Comparison of ENCODE assay signal across 23 mouse cellular contexts in genomic region chr16:70644695-70645279, GRCm38 (mm10).
DNase-seq lines count a peak whose midpoint lies in the region; ATAC-seq lines count a peak whose summit lies in the region.
"Had no signal": no experiment of that assay in that cellular context is flagged by ENCODE, and none has a peak within 500 bp of the region (broad histone marks: within the 10 kb centered on the region; RNA-seq: fewer than 3 reads in every experiment).

No protein-coding gene starts in this region.

- no peaks in the 10 kb centered on the region for H3K27me3 ChIP-seq in hindbrain, embryonic 14.5 days (ENCODE audit: control insufficient read depth, insufficient read depth, low read length)
- H3K27me3 ChIP-seq in hindbrain, embryonic 11.5 days (ENCODE audit: control insufficient read depth, insufficient read depth, low read length), result no peaks in the 10 kb centered on the region
- H3K27me3 ChIP-seq in neural tube, embryonic 14.5 days (ENCODE audit: control insufficient read depth, insufficient read depth, low read length), result no peaks in the 10 kb centered on the region
- no peaks in the 10 kb centered on the region for H3K27me3 ChIP-seq in midbrain, embryonic 15.5 days (replicated peaks)
- H3K27me3 ChIP-seq: embryonic facial prominence, embryonic 12.5 days; neural tube, embryonic 13.5 days had no signal

- DNase-seq in hindbrain, embryonic 14.5 days (ENCODE audit: low spot score), result no peak
- DNase-seq in hindbrain, embryonic 11.5 days (ENCODE audit: low spot score), result no peak
- no peak for DNase-seq in neural tube, embryonic 10.5 days (ENCODE audit: extremely low spot score, low spot score)
- no peak for DNase-seq in thymus, postnatal 36 days
- DNase-seq in left cerebral cortex, adult 8-10 months (ENCODE audit: low spot score in 2 of 2), result no peak
- DNase-seq: adrenal gland, postnatal 14 days; cerebellum, adult 2 months; cerebellum, postnatal 36 days; heart, postnatal 10 days; kidney, adult 18-20 months; kidney, postnatal 10 days; lung, adult 18-20 months; lung, postnatal 14 days; right cerebral cortex, postnatal 14 days; spleen, adult 18-20 months had no signal

- no peaks in the 10 kb centered on the region for H3K36me3 ChIP-seq in hindbrain, embryonic 14.5 days (replicated peaks; ENCODE audit: control insufficient read depth, insufficient read depth)
- H3K36me3 ChIP-seq in hindbrain, embryonic 11.5 days (ENCODE audit: control insufficient read depth, insufficient read depth, low read length), result no peaks in the 10 kb centered on the region
- H3K36me3 ChIP-seq in neural tube, embryonic 14.5 days (ENCODE audit: control insufficient read depth, insufficient read depth, low read length), result no peaks in the 10 kb centered on the region
- no peaks in the 10 kb centered on the region for H3K36me3 ChIP-seq in midbrain, embryonic 15.5 days (replicated peaks)
- H3K36me3 ChIP-seq: embryonic facial prominence, embryonic 12.5 days; neural tube, embryonic 13.5 days had no signal

- no peak for ATAC-seq in hindbrain, embryonic 14.5 days (ENCODE audit: low FRiP score)
- ATAC-seq in hindbrain, embryonic 11.5 days (ENCODE audit: low FRiP score), result no peak
- ATAC-seq in neural tube, embryonic 14.5 days (ENCODE audit: low read depth), result peak; percentile 31; the same call in 1 of the 2 replicates
- peak; percentile 50; the same call in 1 of the 2 replicates for ATAC-seq in midbrain, embryonic 15.5 days (replicated peaks)
- ATAC-seq: Patski had no signal

- no peaks in the 10 kb centered on the region for H3K4me1 ChIP-seq in hindbrain, embryonic 14.5 days (replicated peaks; ENCODE audit: control insufficient read depth, insufficient read depth, low read length)
- no peaks in the 10 kb centered on the region for H3K4me1 ChIP-seq in hindbrain, embryonic 11.5 days (replicated peaks; ENCODE audit: control insufficient read depth, insufficient read depth, low read length)
- no peaks in the 10 kb centered on the region for H3K4me1 ChIP-seq in neural tube, embryonic 14.5 days (ENCODE audit: control insufficient read depth, insufficient read depth, low read length)
- H3K4me1 ChIP-seq in midbrain, embryonic 15.5 days, result peaks cover 12% of the 10 kb centered on the region; the same call in 1 of the 2 replicates
- H3K4me1 ChIP-seq: embryonic facial prominence, embryonic 12.5 days; neural tube, embryonic 13.5 days had no signal

- no peak overlapping the region for H3K4me3 ChIP-seq in hindbrain, embryonic 14.5 days (replicated peaks; ENCODE audit: low read length)
- H3K4me3 ChIP-seq in hindbrain, embryonic 11.5 days (ENCODE audit: low read depth, low read length), result no peak overlapping the region
- H3K4me3 ChIP-seq in neural tube, embryonic 14.5 days (ENCODE audit: low read depth, low read length), result no peak overlapping the region
- H3K4me3 ChIP-seq in midbrain, embryonic 15.5 days, result no peak overlapping the region
- H3K4me3 ChIP-seq: embryonic facial prominence, embryonic 12.5 days; erythroblast, embryonic 14.5 days; neural tube, embryonic 13.5 days had no signal

- peak overlapping the region; percentile 21; the same call in 1 of the 2 replicates for H3K4me2 ChIP-seq in hindbrain, embryonic 14.5 days (replicated peaks)
- H3K4me2 ChIP-seq in hindbrain, embryonic 11.5 days (replicated peaks; ENCODE audit: low read depth, low read length), result no peak overlapping the region
- no peak overlapping the region for H3K4me2 ChIP-seq in neural tube, embryonic 14.5 days (ENCODE audit: low read depth, low read length)
- no peak overlapping the region for H3K4me2 ChIP-seq in midbrain, embryonic 15.5 days
- H3K4me2 ChIP-seq: embryonic facial prominence, embryonic 12.5 days; heart, embryonic 11.5 days; liver, embryonic 11.5 days; neural tube, embryonic 13.5 days had no signal

- WGBS in hindbrain, embryonic 14.5 days, result 54% methylated on average over 8 of the region's 8 CpGs
- WGBS in hindbrain, embryonic 11.5 days, result 70% methylated on average over 8 of the region's 8 CpGs
- 41% methylated on average over 8 of the region's 8 CpGs for WGBS in neural tube, embryonic 14.5 days
- 43% methylated on average over 8 of the region's 8 CpGs for WGBS in midbrain, embryonic 15.5 days

- H3K27ac ChIP-seq in hindbrain, embryonic 14.5 days, result 0 out of 2 replicates have a peak overlapping the region, but pooled peaks have one; percentile 20
- no peak overlapping the region for H3K27ac ChIP-seq in hindbrain, embryonic 11.5 days (ENCODE audit: low read depth, low read length)
- no peak overlapping the region for H3K27ac ChIP-seq in neural tube, embryonic 14.5 days (ENCODE audit: low read depth, low read length)
- H3K27ac ChIP-seq in midbrain, embryonic 15.5 days, result peak overlapping the region; percentile 63; the same call in 1 of the 2 replicates
- H3K27ac ChIP-seq: embryonic facial prominence, embryonic 12.5 days; neural tube, embryonic 13.5 days had no signal

- H3K9me3 ChIP-seq in hindbrain, embryonic 14.5 days (ENCODE audit: control insufficient read depth, low read length), result no peaks in the 10 kb centered on the region
- H3K9me3 ChIP-seq in hindbrain, embryonic 11.5 days (ENCODE audit: control insufficient read depth, low read length), result no peaks in the 10 kb centered on the region
- no peaks in the 10 kb centered on the region for H3K9me3 ChIP-seq in neural tube, embryonic 14.5 days (ENCODE audit: control insufficient read depth, low read length)
- H3K9me3 ChIP-seq in midbrain, embryonic 15.5 days, result no peaks in the 10 kb centered on the region
- H3K9me3 ChIP-seq: embryonic facial prominence, embryonic 12.5 days; neural tube, embryonic 13.5 days had no signal

- no peak overlapping the region for H3K9ac ChIP-seq in hindbrain, embryonic 14.5 days
- no peak overlapping the region for H3K9ac ChIP-seq in hindbrain, embryonic 11.5 days (ENCODE audit: low read depth, low read length)
- H3K9ac ChIP-seq in neural tube, embryonic 14.5 days (replicated peaks; ENCODE audit: low read depth, low read length), result no peak overlapping the region
- H3K9ac ChIP-seq in midbrain, embryonic 15.5 days, result no peak overlapping the region
- H3K9ac ChIP-seq: embryonic facial prominence, embryonic 12.5 days; neural tube, embryonic 13.5 days had no signal

Comparison
In these comparisons a context has a peak if more than half of its experiments do, and no peak if none do; other contexts are left out.
1. H3K27ac ChIP-seq: peak in hindbrain, embryonic 14.5 days (single experiment) and midbrain, embryonic 15.5 days (single experiment); none in hindbrain, embryonic 11.5 days (single experiment) and neural tube, embryonic 14.5 days (single experiment).
2. ATAC-seq: peak in neural tube, embryonic 14.5 days (single experiment) and midbrain, embryonic 15.5 days (single experiment); none in hindbrain, embryonic 14.5 days (single experiment) and hindbrain, embryonic 11.5 days (single experiment).